Mouse (Mus musculus) spleen, adult 18-20 months (tissue): Measurements from ENCODE around the gene Zdhhc18.
A peak's percentile ranks its signal among the peaks of the same experiment; 100 is the strongest.
"Not testable (repeated sequence)": the region's sequence is repeated elsewhere in the genome, so short reads cannot be mapped to it uniquely, and the experiment has no call there.

Source experiments
- DNase-seq, 2 experiments: peaks; one replicate each; pipeline ENCODE4 v3.0.0; 2022; ENCODE audit warnings: mixed read lengths in 2 of 2

The Zdhhc18 gene

DNA sequence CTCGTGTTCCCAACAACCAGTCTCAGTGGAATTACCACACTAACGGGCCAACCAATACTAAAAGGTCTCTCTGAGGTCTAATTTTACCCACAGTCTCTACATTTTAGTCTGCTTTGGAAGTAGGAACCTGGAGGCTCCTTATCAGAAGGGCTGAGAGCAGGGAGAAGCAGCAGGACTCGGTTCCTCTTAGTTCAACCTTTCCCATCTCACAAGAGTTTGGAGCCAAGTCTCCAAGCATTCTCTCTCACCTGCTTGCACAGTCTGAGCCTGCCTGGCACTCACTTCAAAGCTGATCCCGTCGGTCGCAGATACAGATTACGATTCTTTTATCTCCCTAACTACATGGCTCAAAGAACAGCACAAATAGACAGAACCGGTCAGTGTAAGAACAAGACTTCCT, 13.0 kb upstream of the Zdhhc18 start:
- DNase-seq: no peak

DNA sequence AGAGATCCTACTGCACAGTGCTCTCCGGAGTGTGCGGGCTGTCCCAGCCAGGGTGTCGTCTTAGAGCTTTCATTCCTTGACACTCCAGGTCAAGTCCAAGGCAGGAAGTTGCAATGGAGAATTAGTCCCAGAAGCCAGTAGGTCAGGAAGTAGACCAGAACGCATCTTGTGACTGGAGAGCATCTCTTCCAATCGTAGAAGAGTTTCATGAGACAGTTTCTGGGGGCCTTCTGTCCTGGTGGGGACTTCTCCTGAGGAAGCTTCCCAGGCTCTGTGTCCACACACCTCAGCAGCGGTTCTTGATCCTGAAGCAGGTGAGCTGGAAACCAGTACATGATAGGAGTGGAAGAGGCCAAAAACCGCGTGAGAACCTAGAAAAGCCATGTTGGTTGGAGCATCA, 12.5 kb upstream of the Zdhhc18 start:
- no peak for DNase-seq

DNA sequence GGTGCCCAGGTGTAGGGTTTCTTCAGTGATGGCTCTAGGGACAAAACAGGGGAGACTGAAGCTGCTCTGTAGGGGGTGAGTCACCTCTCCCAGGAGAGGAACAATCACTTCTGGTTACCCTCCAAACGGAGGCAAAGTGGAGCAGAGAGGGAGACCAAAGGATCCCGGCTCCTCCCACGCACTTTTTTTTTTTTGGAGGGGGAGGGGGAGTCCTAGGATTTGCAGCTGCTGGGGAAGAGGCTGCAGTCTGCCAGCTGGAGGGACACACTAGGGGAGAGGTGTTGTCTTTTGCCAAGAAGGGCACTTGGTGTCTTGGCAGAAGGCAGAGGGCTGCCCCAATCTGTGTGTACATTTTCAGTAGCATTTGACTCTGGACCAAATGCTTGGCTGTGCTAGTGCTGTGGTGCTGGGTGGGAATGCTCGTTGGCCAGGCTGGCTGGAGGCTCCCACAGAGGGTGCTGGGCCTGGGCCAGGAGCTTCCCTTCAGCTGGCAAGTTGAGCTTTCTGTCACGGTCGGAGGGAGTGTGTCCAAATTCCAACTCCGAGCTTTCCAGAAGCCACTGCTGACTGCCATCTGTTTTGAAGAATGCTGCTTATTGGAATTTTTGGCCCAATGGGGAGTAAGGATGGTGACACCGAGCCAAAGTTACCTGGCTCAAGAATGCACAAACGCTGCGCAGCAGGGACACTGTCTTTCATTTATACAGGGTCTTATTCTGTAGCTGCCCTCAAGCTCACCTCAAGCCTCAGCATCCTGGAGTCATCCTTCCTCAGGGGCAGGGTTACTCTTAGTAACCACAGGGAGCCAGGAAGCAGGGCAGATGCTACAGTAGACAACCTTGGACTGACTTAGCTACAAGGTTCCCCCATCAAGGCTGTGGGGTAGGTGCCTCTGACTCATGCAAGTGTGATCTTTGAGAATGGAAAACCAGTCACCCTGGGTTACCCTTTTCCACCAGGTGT, 10.5 kb upstream of the Zdhhc18 start:
- DNase-seq: peak in 1 of 2 experiments; percentile 44

DNA sequence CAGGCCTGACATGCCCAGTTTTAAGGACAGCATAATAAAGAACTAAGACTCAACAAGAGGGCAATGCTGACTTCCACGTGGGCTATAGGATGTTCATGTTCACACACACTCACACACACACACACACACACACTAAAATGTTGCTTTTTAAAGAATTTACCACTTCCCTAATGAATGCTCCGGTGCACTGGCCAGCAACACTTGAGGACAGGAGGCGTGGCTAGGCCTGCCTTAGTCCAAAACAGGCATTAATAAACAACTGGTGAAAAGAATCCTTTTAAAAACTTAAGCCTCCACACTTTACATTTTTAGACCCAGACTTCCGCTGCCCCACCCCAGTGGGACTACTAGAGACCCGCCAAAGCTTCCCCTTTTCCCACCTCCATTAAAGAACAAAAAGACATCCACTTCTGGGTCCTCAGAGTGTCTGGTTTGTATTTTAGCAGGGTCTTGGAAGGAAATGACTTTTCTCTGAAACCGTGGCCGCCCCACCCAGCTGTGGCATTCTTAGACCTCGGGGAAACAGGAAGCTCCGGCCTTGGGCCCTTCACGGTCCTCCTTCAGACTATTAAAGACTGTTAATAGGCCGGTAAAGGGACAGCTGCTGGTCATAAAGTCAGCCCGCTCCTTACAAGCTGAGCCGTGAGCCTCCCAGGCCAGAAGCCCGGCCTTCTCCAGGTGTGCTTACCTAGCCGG, 9.7 kb upstream of the Zdhhc18 start:
- peak; percentile 71 to 73 for DNase-seq

DNA sequence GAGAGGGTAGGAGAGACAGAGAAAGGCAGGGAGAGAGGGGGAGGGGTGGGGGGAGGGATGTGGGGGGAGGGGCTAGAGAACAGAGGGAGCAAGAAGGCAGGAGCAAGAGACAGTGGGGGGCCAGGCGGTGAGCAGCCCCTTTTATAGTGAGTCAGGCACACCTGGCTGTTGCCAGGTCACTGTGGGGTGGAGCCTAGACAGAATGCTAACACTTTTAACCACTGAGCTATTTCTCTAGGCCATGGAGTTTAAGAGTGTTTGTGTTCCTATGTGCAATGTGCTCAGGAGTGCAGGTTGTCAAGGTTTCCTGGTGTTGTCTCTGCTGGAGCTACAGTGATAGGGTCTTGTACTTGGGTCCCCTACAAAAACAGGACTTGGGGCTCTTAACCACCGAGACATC, 8.8 kb upstream of the Zdhhc18 start:
- DNase-seq: no peak

DNA sequence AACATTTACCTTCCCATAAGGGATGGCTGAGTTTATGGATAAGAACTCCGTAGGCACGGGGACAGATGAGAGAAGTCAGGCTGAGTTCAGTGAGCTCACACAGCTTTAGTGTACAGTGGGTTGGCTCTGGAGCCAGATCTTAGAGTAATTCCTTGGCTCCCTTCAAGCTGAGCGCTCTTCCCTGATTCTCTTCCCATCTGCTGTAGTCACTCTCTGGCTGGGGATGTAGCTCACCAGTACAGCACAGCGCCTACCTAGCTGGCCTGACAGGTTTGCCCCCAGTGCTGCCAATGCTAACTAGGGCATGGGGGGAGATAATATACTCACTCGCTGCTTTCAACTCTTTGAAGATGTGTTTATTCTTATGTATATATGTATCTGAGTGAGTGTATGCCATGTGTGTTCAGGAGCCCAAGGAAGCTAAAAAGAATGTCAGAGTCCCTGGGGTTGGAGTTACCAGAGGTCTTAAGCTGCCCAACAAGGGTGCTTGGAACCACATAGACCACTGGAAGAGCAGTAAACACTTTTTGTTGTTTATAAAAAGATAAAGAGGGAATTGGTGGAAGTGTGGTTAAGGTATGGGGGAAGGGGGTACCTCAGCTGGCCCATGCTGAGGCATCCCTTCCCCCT, 8.0 kb upstream of the Zdhhc18 start:
- DNase-seq: no peak

DNA sequence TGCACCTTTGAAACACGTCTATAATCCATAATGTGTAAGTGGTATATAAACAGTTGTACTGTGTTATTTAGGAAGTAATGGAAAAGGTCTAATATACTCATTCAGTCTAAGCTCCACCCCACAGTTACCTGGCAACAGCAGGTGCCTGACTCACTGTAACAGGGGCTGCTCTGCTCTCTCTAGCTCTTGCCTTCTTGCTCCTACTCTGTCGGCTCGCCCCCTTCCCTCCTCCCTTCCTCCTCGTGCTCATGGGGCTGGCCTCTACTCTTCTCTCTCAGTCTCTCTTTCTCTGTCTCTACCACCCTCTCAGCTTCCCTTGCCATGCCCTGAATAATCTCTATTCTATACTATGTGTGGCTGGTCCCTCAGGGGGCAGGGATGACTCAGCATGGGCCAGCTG, 7.0 kb upstream of the Zdhhc18 start:
- no peak for DNase-seq

DNA sequence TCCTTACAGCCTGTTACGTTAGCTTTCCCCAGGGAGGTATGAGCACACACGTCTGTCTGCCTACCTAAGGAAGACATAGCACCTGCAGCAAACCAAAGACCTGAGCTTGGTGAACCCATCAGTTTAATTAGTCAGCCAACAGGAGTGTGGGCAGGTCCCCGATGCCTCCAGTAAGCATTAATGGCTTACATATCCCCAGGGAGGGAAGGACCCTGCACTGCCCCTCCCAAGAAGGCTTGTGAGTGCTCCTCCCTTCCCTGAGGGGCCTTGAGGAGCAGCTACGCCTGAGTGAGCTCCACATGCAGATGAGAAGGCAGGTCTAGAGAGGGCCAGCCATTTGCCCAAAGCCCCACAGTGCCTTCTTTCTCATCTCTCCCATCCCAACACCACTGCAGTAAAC, 6.3 kb upstream of the Zdhhc18 start:
- peak in 1 of 2 experiments; percentile 10 for DNase-seq

DNA sequence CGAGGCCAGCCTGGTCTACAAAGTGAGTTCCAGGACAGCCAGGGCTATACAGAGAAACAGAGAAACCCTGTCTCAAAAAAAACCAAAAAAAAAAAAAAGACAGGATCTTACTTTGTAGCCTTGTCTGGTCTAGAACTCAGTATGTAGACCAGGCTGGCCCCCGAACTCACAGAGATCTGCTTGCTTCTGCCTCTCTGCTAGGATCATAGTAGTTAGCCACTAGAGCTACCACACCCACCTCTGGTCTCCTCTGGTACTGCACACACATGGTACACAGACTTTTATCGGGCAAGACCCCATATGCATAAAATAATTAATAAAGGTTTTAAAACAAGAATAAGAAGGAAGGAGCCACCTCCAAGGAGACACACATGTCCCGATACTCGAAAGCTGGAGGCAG, 4.1 kb upstream of the Zdhhc18 start:
- not testable (repeated sequence) for DNase-seq

DNA sequence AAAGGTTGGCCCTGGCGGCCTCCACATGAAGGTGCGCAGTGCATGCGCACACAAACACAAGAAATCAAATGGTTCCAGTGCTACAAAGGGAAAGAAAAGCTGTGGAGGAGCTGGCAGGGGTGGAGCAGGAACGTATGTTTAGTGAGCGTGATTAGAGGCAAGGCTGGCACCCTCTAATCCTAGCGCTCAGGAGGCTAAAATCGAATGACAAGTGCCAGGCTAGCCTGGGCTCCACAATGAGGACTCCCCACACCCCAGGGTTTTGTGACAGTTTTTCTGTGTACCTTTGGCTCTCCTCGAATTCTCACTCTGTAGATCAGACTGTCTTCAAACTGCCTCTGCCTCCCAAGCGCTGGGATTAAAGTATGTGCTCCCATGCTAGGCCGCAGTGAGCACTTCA, 2.8 kb upstream of the Zdhhc18 start:
- no peak for DNase-seq

DNA sequence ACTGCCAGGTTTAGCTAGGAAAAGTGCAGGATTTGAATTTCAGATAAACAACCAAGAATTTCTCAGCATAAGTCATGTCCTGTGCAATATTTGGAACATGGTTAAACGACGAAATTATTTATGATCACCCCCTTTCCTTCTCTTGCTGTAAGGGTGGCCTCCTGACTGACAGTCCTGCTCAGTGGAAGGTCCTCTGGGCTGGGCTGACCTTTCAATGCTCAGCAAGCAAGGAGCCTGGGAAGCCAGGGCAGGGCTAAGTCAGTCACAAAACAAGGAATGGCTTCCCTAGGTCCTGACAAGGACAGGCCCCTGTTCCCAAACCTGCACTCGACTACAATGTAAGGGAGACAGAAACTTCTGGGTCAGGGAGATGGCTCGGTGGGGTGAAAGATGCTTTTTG, 2.0 kb upstream of the Zdhhc18 start:
- DNase-seq: no peak

DNA sequence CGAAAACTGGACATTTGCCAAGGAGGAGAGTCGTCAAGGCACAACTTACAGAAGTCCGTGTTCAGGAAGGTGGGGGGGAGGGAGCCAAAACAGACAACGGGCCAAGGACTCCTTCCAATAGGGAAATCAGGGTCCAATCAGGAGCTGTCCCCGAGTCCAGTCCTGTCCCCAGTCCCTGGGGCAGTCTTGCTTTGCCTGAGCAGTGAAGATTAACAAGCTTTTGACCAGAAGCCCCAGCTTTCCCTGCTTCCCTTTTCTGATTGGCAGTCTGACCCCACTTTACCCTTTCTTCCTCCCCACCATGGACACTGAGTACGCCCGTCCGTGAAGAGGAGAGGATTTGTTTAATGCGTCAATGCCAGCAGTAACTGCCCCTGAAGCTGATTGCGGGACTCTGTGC, 1.5 kb upstream of the Zdhhc18 start:
- DNase-seq: no peak

DNA sequence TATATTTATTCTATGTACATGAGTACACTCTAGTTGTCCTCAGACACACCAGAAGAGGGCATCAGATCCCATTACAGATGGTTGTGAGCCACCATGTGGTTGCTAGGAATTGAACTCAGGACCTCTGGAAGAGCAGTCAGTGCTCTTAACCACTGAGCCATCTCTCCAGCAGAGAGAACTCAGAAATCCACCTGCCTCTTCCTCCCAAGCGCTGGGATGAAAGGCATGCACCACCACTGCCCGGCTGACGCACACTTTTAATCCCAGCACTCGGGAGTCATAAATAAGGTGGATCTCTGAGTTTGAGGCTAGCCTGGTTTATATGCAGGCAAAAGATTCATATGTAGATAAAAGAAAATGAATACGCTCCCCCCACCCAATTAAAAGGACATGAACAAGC, 490 bp downstream of the Zdhhc18 start:
- peak in 1 of 2 experiments; percentile 1 for DNase-seq

DNA sequence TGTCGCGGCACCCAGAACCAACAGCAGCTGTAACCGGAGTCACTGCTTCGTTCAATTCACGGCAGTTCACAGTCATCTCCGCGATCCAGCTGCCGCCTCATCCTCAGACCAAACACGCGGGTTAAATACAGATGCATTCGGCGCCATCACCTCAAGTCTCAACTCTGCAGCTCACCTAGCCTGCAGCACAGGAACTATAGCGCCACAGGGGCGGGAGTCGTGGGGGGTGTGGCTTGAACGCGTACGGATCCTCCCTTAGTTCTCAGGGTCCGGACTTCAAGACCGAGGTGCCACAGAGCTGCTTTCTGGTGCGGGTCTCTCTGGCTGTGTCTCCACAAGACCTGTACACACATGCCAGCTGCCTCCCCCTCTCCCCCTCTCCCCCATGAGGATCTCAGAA, 4.3 kb downstream of the Zdhhc18 start:
- no peak for DNase-seq

DNA sequence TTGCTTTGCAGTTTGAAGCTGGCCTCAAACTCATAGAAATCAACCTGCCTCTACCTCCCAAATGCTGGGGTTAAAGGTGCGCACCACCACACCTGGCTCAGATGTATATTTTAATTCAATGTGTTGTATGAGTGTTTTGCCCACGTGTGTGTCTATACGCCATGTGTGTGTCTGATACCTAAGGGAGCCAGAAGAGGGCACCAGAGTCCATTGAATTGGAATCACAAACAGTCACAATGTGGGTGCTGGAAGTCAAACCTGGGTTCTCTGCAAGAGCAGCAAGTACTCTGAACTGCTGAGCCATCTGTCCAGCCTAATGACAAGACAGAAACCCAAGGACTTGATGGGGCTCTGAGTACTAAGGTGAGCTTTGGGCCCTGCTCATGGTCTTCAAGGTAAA, 4.8 kb downstream of the Zdhhc18 start:
- no peak for DNase-seq

DNA sequence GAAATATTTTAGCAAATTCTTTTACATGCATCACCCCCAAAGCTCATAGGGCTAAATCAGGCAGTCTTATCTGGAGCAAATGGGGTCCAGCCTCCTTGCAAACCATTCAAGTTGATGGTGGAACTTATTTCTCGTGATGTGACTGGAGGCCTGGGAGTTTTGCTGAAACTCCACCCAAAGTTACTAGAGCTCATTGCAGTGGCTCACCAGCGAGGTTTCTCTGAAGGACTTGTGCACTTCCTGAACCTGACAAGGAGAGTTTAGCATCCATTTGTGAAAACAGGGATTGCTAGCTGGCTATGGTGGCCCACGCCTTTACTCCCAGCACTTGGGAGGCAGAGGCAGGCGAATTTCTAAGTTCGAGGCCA, 15.9 kb downstream of the Zdhhc18 start:
- no peak for DNase-seq

DNA sequence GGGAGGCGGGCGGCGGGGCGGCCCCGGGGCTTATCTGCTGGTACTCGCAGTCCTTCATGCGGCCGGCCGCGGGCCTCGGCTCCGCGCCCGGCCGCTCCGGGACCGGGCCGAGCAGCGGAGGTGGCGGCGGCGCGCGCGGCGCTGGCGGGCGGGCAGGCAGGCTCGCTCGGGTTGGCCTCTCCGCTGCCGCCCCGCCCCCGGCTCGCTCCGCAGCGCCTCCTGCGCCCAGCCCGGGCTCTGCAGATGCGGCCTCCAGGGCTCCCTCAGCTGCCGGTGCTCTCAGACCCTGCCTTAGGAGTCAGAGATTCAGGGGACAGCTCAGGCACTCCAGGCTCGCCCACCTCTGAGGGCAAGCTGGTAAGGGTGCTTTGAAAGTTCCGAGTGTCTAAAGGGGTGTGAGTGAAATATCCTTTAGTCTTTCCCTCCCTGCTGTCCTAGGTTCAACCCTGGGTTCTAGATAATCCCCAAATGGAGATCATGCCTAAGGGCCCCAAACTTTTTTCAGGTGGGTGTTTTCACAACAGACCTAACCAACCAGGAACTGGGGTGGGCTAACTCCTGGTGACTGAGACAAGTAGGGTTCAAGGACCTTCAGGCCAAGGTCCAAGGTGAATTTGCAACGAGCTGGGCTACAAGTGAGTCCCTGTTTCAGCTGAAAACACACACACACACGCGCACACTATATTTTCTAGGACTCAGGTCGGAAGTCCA, 16.5 kb downstream of the Zdhhc18 start:
- DNase-seq: peak; percentile 87 to 97

DNA sequence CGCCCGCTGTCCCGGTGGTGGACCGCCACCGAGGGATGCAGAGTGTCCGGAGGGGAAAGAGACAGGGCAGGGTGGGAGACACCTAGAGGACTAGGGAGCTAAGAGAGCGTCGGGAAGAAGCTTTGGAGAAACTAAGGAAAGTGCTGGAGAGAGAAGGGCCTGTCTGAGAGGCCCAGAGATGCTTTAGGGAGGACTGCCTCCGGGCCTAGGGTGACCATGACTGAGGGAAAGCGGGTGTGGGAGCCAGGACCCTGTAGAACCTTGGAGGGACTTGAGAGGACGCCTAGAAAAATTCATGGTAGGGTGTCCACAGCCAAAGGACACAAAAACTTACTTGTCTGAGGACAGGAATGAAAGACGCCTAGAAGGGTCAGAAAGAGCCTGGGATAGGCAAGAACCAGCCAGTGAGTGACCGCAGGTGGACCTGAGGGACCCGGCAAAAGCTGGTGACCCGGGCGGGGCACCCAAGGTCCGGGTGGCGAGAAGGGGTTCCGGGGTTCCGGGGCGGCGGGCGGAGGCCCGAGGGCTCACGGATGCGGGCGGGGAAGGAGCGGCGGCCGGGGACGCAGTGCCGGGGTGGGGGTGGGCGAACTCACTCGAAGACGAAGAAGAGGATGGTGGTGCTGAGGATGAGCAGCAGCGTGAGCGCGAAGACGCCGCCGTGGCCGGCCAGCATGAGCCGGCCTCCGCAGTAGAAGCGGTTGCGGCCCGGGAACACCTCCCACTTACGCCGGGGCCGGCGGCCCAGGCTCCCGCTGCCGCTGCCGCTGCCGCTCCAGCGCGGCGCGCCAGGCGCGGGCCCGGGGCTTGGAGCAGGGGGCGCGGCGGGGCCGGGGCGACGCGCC, 17.2 kb downstream of the Zdhhc18 start:
- peak in 1 of 2 experiments; percentile 58 for DNase-seq

DNA sequence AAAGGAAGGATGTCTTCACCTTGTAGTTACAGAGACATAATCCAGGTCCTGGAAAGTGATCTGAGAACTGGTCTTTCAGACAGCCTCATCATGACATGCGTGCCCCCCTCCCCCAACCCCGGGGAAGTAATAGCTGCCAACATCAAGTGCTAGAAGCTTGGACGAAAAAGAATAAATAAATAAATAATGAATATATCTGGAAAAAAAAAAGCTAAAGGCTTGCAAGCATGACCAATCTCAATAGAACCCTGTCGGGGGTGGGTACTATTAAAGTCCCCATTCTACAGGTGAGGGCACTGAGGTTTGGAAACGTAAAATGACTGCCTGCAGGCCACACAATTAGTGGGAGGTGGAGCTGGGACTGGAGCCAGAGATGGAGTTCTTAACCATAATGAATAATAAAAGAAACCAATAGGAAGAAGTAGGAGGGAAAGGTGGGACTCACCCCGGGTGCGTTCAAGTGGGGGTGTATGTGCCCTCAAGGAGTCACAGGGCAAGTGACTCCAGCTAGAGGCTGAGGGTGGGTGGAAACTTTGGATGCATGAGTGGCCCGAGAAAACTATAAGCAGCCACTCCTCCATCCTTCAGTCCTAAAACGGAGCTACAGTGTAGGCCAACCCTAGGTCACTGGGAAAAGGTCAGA, 18.1 kb downstream of the Zdhhc18 start:
- no peak for DNase-seq

DNA sequence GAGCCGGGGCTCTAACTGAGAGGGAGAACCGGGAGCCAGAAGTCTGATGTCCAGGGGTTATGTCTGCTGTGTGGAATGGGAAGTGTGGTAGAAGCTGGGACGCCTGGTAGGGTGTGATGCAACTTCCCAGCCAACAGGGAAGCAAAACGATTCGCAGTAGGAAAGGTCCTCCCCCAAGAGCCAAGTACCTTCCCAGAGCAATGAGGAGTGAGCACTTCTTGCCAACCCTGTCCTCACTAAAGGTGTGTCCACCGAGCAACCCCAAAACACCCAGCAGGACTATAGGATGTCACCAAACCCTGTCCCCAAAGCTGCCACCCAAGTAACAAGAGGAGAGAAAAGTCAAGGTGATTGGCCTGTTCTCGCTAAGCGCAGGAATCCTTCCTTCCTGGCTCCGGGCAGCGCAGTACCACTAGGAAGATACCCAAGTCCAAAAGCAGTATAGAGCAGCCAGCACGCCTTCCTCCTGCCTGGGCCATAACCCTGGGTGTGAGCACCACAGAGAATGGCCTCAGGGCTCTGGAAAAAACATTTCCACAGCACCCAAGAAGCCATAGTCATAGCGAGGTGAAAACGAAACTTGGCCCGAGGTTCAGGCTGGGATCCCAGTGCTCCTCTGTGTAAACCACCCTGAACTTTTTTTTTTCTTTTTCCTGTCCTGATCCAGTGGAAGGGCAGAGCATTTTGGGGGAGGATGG, 18.7 kb downstream of the Zdhhc18 start:
- no peak for DNase-seq
